7 mouse cellular contexts compared by ENCODE assay signal in the genomic region with DNA sequence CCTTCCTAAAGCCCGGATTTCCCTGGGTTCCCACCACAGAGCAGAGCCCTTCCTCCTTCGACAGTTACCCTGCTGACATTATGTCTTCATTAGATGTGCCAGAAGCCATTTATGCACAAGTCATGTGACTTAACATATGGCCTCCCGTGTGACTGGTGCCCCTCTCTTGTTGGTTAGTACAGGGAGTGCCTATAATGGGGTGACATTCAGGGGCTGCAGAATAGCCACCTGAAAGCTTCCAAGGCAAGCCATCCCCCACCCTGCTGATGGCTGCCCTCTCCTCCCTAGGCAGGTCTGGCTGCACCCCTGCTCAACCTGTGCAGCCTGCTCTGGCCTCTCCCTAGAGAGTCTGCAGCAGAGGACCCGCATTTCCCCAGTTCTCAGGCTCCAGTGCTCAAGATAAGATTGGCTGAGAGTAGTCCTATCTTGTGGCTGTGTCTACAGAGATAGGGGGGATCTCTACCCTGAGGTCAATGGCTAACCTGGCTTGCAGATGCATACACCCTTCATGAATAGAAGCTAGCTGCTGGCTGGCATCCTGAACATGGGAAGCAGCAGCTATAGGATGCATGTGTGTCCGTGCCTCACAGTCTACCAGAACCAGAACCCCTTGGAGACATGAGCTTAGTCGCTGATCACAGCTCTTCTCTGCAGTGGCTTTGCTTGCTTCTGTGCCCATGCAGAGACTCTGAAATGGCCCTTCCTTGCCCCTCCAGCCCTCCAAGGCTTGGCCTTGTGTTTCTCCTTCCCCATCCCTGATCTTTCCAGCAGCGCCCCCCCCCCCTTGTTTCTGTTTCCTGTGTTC. TPM values are rescaled to one million over a fixed set of nuclear protein-coding genes. Genes with fewer than 3 reads are reported as not detected.
DNase-seq lines count a peak whose midpoint lies in the region; ATAC-seq and TF ChIP-seq lines count a peak whose summit lies in the region.

No protein-coding gene starts in this region.

- H3K4me2 ChIP-seq in lung, embryonic 15.5 days: peak overlapping the region; percentile 89
- H3K4me2 ChIP-seq in forebrain, embryonic 11.5 days (ENCODE audit: low read depth, low read length, severe bottlenecking): 0 out of 2 replicates have a peak overlapping the region, but pooled peaks have one; percentile 15
- H3K4me2 ChIP-seq in limb, embryonic 12.5 days: peak overlapping the region; percentile 94

- TF ChIP-seq POLR2A in small intestine, adult 2 months (IDR thresholded peaks at IDR 0.05; ENCODE audit: low read depth, low read length): no peak
- TF ChIP-seq POLR2A in thymus, adult 2 months (IDR thresholded peaks at IDR 0.05; ENCODE audit: control insufficient read depth, extremely low read depth, insufficient read depth, low read length, poor library complexity): no peak

- H3K4me1 ChIP-seq in lung, embryonic 15.5 days: peaks cover 75% of the 10 kb centered on the region
- peaks cover 6% of the 10 kb centered on the region; the same call in 1 of the 2 replicates for H3K4me1 ChIP-seq in forebrain, embryonic 11.5 days (replicated peaks; ENCODE audit: control insufficient read depth, insufficient read depth, low read length)
- H3K4me1 ChIP-seq in limb, embryonic 12.5 days (replicated peaks): peaks cover 50% of the 10 kb centered on the region
- H3K4me1 ChIP-seq in small intestine, adult 2 months (ENCODE audit: control insufficient read depth, insufficient read depth, insufficient read length, low read length): peaks cover 61% of the 10 kb centered on the region
- peaks cover 16% of the 10 kb centered on the region for H3K4me1 ChIP-seq in thymus, adult 2 months (replicated peaks; ENCODE audit: control insufficient read depth, insufficient read depth, low read length)

- no peaks in the 10 kb centered on the region for H3K9me3 ChIP-seq in lung, embryonic 15.5 days
- no peaks in the 10 kb centered on the region for H3K9me3 ChIP-seq in forebrain, embryonic 11.5 days (ENCODE audit: control insufficient read depth, low read length)
- H3K9me3 ChIP-seq in limb, embryonic 12.5 days: no peaks in the 10 kb centered on the region

- H3K4me3 ChIP-seq in lung, embryonic 15.5 days: peak overlapping the region; percentile 70
- H3K4me3 ChIP-seq in forebrain, embryonic 11.5 days (ENCODE audit: low read depth, low read length): peak overlapping the region; percentile 65; the same call in 1 of the 2 replicates
- peak overlapping the region; percentile 69 for H3K4me3 ChIP-seq in limb, embryonic 12.5 days (replicated peaks)
- H3K4me3 ChIP-seq in small intestine, adult 2 months (ENCODE audit: low read depth, low read length): peak overlapping the region; percentile 93
- H3K4me3 ChIP-seq in thymus, adult 2 months (ENCODE audit: control insufficient read depth, insufficient read depth, low read length): no peak overlapping the region

- TF ChIP-seq CTCF in small intestine, adult 2 months (IDR thresholded peaks at IDR 0.05; ENCODE audit: extremely low read depth, insufficient read length, insufficient replicate concordance, low read depth, low read length): no peak
- TF ChIP-seq CTCF in thymus, adult 2 months (IDR thresholded peaks at IDR 0.05; ENCODE audit: borderline replicate concordance, control insufficient read depth, extremely low read depth, insufficient read depth, low read length, poor library complexity): no peak

- H3K27me3 ChIP-seq in lung, embryonic 15.5 days: no peaks in the 10 kb centered on the region
- H3K27me3 ChIP-seq in forebrain, embryonic 11.5 days (ENCODE audit: control insufficient read depth, insufficient read depth, low read length): peaks cover 31% of the 10 kb centered on the region
- peaks cover 35% of the 10 kb centered on the region for H3K27me3 ChIP-seq in limb, embryonic 12.5 days
- no peaks in the 10 kb centered on the region for H3K27me3 ChIP-seq in small intestine, adult 2 months (ENCODE audit: control insufficient read depth, insufficient read depth, low read length)
- no peaks in the 10 kb centered on the region for H3K27me3 ChIP-seq in thymus, adult 2 months (ENCODE audit: control insufficient read depth, insufficient read depth, low read length)

- no peaks in the 10 kb centered on the region for H3K36me3 ChIP-seq in lung, embryonic 15.5 days
- H3K36me3 ChIP-seq in forebrain, embryonic 11.5 days (ENCODE audit: control insufficient read depth, insufficient read depth, low read length): no peaks in the 10 kb centered on the region
- no peaks in the 10 kb centered on the region for H3K36me3 ChIP-seq in limb, embryonic 12.5 days
- no peaks in the 10 kb centered on the region for H3K36me3 ChIP-seq in small intestine, adult 2 months (ENCODE audit: control insufficient read depth, insufficient read depth, low read length)
- no peaks in the 10 kb centered on the region for H3K36me3 ChIP-seq in thymus, adult 2 months (ENCODE audit: control insufficient read depth, insufficient read depth, low read length)

- 25% methylated on average over 7 of the region's 7 CpGs for WGBS in lung, embryonic 15.5 days
- 42% methylated on average over 7 of the region's 7 CpGs for WGBS in forebrain, embryonic 11.5 days
- 31% methylated on average over 7 of the region's 7 CpGs for WGBS in limb, embryonic 12.5 days
- 29% methylated on average over 7 of the region's 7 CpGs for WGBS in small intestine, adult 2 months
- WGBS in thymus, adult 2 months: 62% methylated on average over 7 of the region's 7 CpGs

- ATAC-seq in lung, embryonic 15.5 days (ENCODE audit: borderline replicate concordance, extremely low read depth, low FRiP score, low TSS enrichment): no peak
- ATAC-seq in forebrain, embryonic 11.5 days (replicated peaks; ENCODE audit: low FRiP score): no peak
- no peak for ATAC-seq in limb, embryonic 12.5 days (ENCODE audit: insufficient number of reproducible peaks, insufficient read depth, low FRiP score, low TSS enrichment, low read depth)
- ATAC-seq in monocyte, adult 5-6 weeks (replicated peaks; ENCODE audit: insufficient number of reproducible peaks, low FRiP score, low TSS enrichment, poor library complexity, severe bottlenecking): no peak

- DNase-seq in lung, postnatal 36 days: no peak
- no peak for DNase-seq in forebrain, embryonic 11.5 days (ENCODE audit: low spot score)
- no peak for DNase-seq in thymus, adult 2 months

- peak overlapping the region; percentile 84 for H3K9ac ChIP-seq in lung, embryonic 15.5 days
- H3K9ac ChIP-seq in forebrain, embryonic 11.5 days (ENCODE audit: low read length): no peak overlapping the region
- H3K9ac ChIP-seq in limb, embryonic 12.5 days (replicated peaks): no peak overlapping the region; the same call in 1 of the 2 replicates

- H3K27ac ChIP-seq in lung, embryonic 15.5 days: peak overlapping the region; percentile 94
- no peak overlapping the region for H3K27ac ChIP-seq in forebrain, embryonic 11.5 days (ENCODE audit: low read depth, low read length)
- no peak overlapping the region for H3K27ac ChIP-seq in limb, embryonic 12.5 days
- H3K27ac ChIP-seq in small intestine, adult 2 months (ENCODE audit: insufficient read depth, low read depth, low read length): peak overlapping the region; percentile 86
- no peak overlapping the region for H3K27ac ChIP-seq in thymus, adult 2 months (ENCODE audit: control insufficient read depth, insufficient read depth, low read length)

RNA-seq across cellular contexts. Expression of a gene that starts 1.3 kb away (rescaled TPM):
- 14.9 and 15.4 TPM in 2 replicates for polyA plus RNA-seq in lung, embryonic 15.5 days (2015; fragmentation: Nextera tagmentation; extraction: Ambion mirVana)
- polyA plus RNA-seq in forebrain, embryonic 11.5 days (2014; fragmentation: Nextera tagmentation; extraction: Ambion mirVana): 3.6 and 4.2 TPM in 2 replicates
- polyA plus RNA-seq in limb, embryonic 12.5 days (2016; fragmentation: Nextera tagmentation; extraction: Ambion mirVana): 9.6 and 10.0 TPM in 2 replicates
- polyA plus RNA-seq in small intestine, adult 2 months (2012; rRNA removed): 5.8 and 19.4 TPM in 2 replicates
- polyA plus RNA-seq in thymus, adult 2 months (2012; rRNA removed): 6.3 and 7.4 TPM in 2 replicates
- total RNA-seq in monocyte, adult 5-6 weeks (2017): 1.4 to 4.4 TPM (median 2.5 TPM) in 3 replicates

RNA-seq across cellular contexts. Expression of a gene that starts 36.5 kb away (rescaled TPM):
- 0.22 TPM in 1 of 2 replicates, not detected in the other for polyA plus RNA-seq in lung, embryonic 15.5 days (2015; fragmentation: Nextera tagmentation; extraction: Ambion mirVana)
- 0.16 and 0.36 TPM in 2 replicates for polyA plus RNA-seq in forebrain, embryonic 11.5 days (2014; fragmentation: Nextera tagmentation; extraction: Ambion mirVana)
- polyA plus RNA-seq in limb, embryonic 12.5 days (2016; fragmentation: Nextera tagmentation; extraction: Ambion mirVana): 0.21 and 0.22 TPM in 2 replicates
- polyA plus RNA-seq in small intestine, adult 2 months (2012; rRNA removed): 2.5 and 7.7 TPM in 2 replicates
- 1.3 and 1.7 TPM in 2 replicates for polyA plus RNA-seq in thymus, adult 2 months (2012; rRNA removed)
- total RNA-seq in monocyte, adult 5-6 weeks (2017): 8.6 to 15.5 TPM (median 9.7 TPM) in 3 replicates

RNA-seq across cellular contexts. Expression of a gene that starts 36.8 kb away (rescaled TPM):
- 2.6 and 3.1 TPM in 2 replicates for polyA plus RNA-seq in lung, embryonic 15.5 days (2015; fragmentation: Nextera tagmentation; extraction: Ambion mirVana)
- 6.3 and 6.7 TPM in 2 replicates for polyA plus RNA-seq in forebrain, embryonic 11.5 days (2014; fragmentation: Nextera tagmentation; extraction: Ambion mirVana)
- polyA plus RNA-seq in limb, embryonic 12.5 days (2016; fragmentation: Nextera tagmentation; extraction: Ambion mirVana): 1.8 and 2.8 TPM in 2 replicates
- polyA plus RNA-seq in small intestine, adult 2 months (2012; rRNA removed): 0.15 and 1.3 TPM in 2 replicates
- polyA plus RNA-seq in thymus, adult 2 months (2012; rRNA removed): 3.9 and 4.0 TPM in 2 replicates
- total RNA-seq in monocyte, adult 5-6 weeks (2017): 0.53 to 1.3 TPM in 2 of 3 replicates, not detected in the other

Comparison
In these comparisons a context has a peak if more than half of its experiments do, and no peak if none do; other contexts are left out.
1. H3K27ac ChIP-seq: peak in lung, embryonic 15.5 days (single experiment) and small intestine, adult 2 months (single experiment); none in forebrain, embryonic 11.5 days (single experiment), limb, embryonic 12.5 days (single experiment) and thymus, adult 2 months (single experiment).
2. H3K4me2 ChIP-seq: peak in every context shown above with its lines; median percentile 94 in limb, embryonic 12.5 days; 89 in lung, embryonic 15.5 days; 15 in forebrain, embryonic 11.5 days.